Mouse (Mus musculus): ENCODE results near the gene Ctnnbip1. TPM values are rescaled to one million over a fixed set of nuclear protein-coding genes. Genes with fewer than 3 reads are reported as not detected.

Ctnnbip1 gene
- polyA plus RNA-seq, 1 experiment: 14.4 TPM

DNA sequence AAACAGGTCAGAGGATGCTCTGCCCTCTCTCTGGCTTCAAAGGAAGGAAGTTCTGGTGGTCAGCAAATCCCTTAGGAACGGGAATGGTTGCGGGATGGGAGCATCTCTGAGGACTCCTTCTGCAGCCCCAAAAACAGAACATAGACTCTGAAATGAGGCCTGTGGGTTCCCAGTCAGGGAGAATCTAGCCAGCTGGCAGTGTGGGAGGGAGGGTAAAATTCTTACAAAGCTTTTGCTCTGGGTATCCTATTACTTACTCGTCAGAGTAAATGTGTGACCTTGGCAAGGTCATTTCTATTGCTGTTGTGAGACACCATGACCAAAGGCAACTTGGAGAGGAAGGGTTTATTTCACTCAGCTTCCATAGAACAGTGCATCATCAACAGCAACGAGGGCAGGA, 43.4 kb downstream of the Ctnnbip1 start:
- H3K36me3 ChIP-seq (ENCODE audit: control insufficient read depth, insufficient read depth, low read length, poor library complexity, severe bottlenecking): no peaks in the 10 kb centered on the region
- TF ChIP-seq CTCF (IDR thresholded peaks at IDR 0.05; ENCODE audit: low read depth, low read length) (no peak), POLR2A (IDR thresholded peaks at IDR 0.05; ENCODE audit: insufficient read depth, low read length) (no peak), EP300 (IDR thresholded peaks at IDR 0.05; ENCODE audit: insufficient read depth, low read depth, low read length) (no peak)
- H3K27me3 ChIP-seq (ENCODE audit: control insufficient read depth, insufficient read depth, low read length, poor library complexity, severe bottlenecking): no peaks in the 10 kb centered on the region
- H3K4me1 ChIP-seq (ENCODE audit: control insufficient read depth, insufficient read depth, low read length): peaks cover 2% of the 10 kb centered on the region
- H3K9me3 ChIP-seq (replicated peaks; ENCODE audit: control insufficient read depth, insufficient read depth, low read length, poor library complexity, severe bottlenecking): no peaks in the 10 kb centered on the region
- H3K4me3 ChIP-seq (ENCODE audit: low read depth, low read length): no peak overlapping the region
- H3K27ac ChIP-seq (ENCODE audit: insufficient read depth, low read length): no peak overlapping the region
- no peak overlapping the region for H3K9ac ChIP-seq (ENCODE audit: low read depth, poor library complexity, severe bottlenecking)

DNA sequence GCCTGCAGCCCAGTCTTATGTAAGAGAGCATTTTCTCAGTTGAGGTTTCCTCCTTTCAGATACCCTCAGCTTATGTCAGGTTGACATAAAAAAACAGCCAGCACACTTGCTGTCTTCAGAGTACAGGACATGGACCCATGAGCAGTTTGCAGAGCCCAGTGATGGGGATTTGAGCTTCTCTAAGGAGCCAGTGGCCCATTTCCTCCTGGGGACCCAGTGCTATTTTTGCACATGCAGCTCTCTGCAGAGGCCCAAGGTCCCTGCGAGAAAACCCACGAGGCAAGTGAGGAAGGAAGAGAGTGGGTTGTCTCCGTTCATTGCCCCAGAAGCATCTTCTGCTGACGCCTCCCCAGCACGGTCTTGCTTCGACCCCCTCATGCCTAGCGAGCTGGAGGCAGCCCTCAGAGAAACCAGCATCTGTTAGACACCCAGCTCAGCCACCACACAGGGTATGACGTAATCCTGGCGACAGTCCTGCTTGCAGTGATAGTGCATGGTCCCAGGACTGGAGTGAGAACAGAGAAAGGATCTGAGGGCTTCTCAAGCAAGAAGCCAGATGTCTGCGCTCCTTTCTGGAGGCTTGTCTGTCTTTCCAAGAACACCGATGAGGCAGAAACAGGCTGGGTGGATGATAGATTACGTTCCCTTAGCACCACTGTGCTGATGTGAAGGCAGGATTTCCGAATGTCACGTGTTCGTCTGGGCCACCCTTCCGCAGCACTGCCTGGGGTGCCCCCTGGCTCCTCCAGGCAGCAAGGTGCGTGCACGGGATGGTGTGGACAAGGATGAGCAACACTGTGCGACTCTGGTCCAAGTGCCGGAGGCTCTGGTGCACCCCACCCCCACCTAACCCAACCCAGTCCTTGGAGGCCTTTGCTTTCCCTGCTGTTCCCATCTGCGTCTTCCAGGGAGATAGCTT, 44.2 kb downstream of the Ctnnbip1 start:
- H3K36me3 ChIP-seq (ENCODE audit: control insufficient read depth, insufficient read depth, low read length, poor library complexity, severe bottlenecking): no peaks in the 10 kb centered on the region
- H3K27ac ChIP-seq (ENCODE audit: insufficient read depth, low read length): no peak overlapping the region
- peaks cover 2% of the 10 kb centered on the region for H3K4me1 ChIP-seq (ENCODE audit: control insufficient read depth, insufficient read depth, low read length)
- H3K9me3 ChIP-seq (replicated peaks; ENCODE audit: control insufficient read depth, insufficient read depth, low read length, poor library complexity, severe bottlenecking): no peaks in the 10 kb centered on the region
- H3K4me3 ChIP-seq (ENCODE audit: low read depth, low read length): no peak overlapping the region
- no peak for TF ChIP-seq POLR2A (IDR thresholded peaks at IDR 0.05; ENCODE audit: insufficient read depth, low read length)
- TF ChIP-seq EP300 (IDR thresholded peaks at IDR 0.05; ENCODE audit: insufficient read depth, low read depth, low read length): 0 out of 2 replicates have a peak, but pooled peaks have one; percentile 33
- H3K9ac ChIP-seq (ENCODE audit: low read depth, poor library complexity, severe bottlenecking): no peak overlapping the region
- no peaks in the 10 kb centered on the region for H3K27me3 ChIP-seq (ENCODE audit: control insufficient read depth, insufficient read depth, low read length, poor library complexity, severe bottlenecking)

DNA sequence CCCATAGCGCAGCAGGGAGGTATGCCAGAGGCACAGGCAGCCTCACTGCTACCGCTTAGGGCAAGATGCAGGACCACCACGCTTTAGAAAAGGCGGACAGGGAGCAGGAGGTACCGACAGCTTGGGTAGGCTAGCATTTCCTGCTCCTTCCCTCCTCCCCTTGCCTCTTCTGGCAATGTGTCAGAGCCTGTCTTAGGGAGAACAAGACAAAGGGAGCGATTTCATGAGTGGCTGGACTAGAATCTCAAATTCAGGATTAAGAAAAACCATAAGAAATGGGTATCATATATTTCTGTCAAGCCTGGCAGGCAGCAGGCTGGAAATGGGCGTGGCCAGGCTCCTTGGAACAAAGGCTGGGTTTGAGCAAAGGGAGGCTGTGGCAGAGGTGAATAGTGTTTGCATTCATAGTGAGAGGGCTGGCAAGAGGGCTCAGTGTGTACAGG, 44.9 kb downstream of the Ctnnbip1 start:
- TF ChIP-seq CTCF (IDR thresholded peaks at IDR 0.05; ENCODE audit: low read depth, low read length) (no peak), POLR2A (IDR thresholded peaks at IDR 0.05; ENCODE audit: insufficient read depth, low read length) (no peak), EP300 (IDR thresholded peaks at IDR 0.05; ENCODE audit: insufficient read depth, low read depth, low read length) (no peak)
- H3K4me1 ChIP-seq (ENCODE audit: control insufficient read depth, insufficient read depth, low read length): peaks cover 6% of the 10 kb centered on the region
- no peak overlapping the region for H3K4me3 ChIP-seq (ENCODE audit: low read depth, low read length)
- no peaks in the 10 kb centered on the region for H3K9me3 ChIP-seq (replicated peaks; ENCODE audit: control insufficient read depth, insufficient read depth, low read length, poor library complexity, severe bottlenecking)
- H3K9ac ChIP-seq (ENCODE audit: low read depth, poor library complexity, severe bottlenecking): no peak overlapping the region
- H3K36me3 ChIP-seq (ENCODE audit: control insufficient read depth, insufficient read depth, low read length, poor library complexity, severe bottlenecking): no peaks in the 10 kb centered on the region
- H3K27ac ChIP-seq (ENCODE audit: insufficient read depth, low read length): no peak overlapping the region
- no peaks in the 10 kb centered on the region for H3K27me3 ChIP-seq (ENCODE audit: control insufficient read depth, insufficient read depth, low read length, poor library complexity, severe bottlenecking)

DNA sequence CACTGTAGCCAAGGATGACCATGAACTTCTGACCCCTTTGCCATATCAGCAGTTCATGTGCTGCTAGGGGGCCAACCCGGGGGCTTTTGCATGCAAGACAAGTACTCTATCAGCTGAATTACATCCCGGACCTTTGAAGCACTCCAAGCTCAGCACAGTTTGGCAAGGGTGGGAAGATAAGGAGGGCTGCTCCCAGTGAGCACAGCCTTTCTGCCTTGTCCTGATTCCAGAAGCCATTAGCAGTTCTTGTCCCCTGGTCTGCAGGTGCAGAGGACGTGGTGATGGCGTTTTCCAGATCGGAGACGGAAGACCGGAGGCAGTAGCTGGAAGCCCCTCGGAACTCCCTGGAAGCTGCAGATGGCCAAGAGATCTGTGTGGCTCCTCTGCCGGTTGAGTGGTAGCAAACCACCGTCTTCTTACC, 45.9 kb downstream of the Ctnnbip1 start:
- Histone ChIP-seq H3K27me3 (ENCODE audit: control insufficient read depth, insufficient read depth, low read length, poor library complexity, severe bottlenecking) (no peaks in the 10 kb centered on the region), H3K36me3 (ENCODE audit: control insufficient read depth, insufficient read depth, low read length, poor library complexity, severe bottlenecking) (no peaks in the 10 kb centered on the region), H3K27ac (ENCODE audit: insufficient read depth, low read length) (no peak overlapping the region), H3K4me3 (ENCODE audit: low read depth, low read length) (no peak overlapping the region), H3K9me3 (replicated peaks; ENCODE audit: control insufficient read depth, insufficient read depth, low read length, poor library complexity, severe bottlenecking) (no peaks in the 10 kb centered on the region), H3K4me1 (ENCODE audit: control insufficient read depth, insufficient read depth, low read length) (peaks cover 9% of the 10 kb centered on the region), H3K9ac (ENCODE audit: low read depth, poor library complexity, severe bottlenecking) (no peak overlapping the region)
- TF ChIP-seq POLR2A (IDR thresholded peaks at IDR 0.05; ENCODE audit: insufficient read depth, low read length): no peak
- TF ChIP-seq EP300 (IDR thresholded peaks at IDR 0.05; ENCODE audit: insufficient read depth, low read depth, low read length): no peak
- TF ChIP-seq CTCF (IDR thresholded peaks at IDR 0.05; ENCODE audit: low read depth, low read length): no peak

DNA sequence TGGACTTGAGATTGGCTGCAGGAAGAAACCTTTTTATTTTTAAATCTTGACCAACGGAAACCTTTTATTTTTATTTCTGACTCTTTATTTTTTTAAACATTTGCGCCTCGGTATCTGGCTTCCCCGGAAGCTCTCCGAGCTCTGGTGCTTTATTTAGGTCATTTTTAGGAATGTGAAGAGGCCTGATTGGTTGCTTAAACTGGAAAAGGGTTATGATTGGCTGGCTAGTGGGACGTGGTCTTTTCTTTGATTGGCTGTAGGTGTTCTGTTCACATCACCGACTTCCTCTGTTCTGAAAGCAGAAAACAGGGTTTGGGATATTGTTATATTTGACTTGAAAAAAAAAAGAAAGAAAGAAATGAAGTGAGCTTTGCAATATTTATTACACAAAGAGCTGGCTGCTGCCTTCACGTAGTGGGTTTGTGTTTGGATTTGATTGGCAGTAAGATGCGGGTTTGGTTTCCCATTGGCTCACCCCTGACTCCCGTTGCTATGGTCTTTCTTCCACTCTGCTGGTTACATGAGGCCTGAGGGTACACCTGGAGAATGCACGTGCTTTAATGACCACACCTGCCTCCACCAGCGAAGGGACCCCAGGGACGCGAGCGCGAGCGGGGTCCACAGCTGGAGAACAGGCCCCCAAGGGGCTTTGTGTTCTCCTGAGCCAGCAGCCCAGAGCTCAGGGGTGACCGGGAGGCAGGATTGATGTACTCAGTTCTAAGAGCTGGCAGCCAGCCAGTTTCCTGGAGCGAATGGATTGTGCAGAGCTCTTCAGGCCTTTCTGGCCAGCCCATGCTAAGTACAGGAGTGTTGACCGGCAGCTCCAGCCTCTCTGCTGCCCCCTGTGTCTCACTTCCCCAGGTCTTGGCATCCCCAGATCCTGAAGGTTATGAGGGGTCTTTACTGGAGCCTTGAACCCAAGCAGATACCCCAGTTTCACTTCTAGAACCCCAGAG, 46.7 kb downstream of the Ctnnbip1 start:
- TF ChIP-seq EP300 (IDR thresholded peaks at IDR 0.05; ENCODE audit: insufficient read depth, low read depth, low read length) (no peak), POLR2A (IDR thresholded peaks at IDR 0.05; ENCODE audit: insufficient read depth, low read length) (no peak), CTCF (IDR thresholded peaks at IDR 0.05; ENCODE audit: low read depth, low read length) (peak; percentile 39)
- Histone ChIP-seq H3K4me1 (ENCODE audit: control insufficient read depth, insufficient read depth, low read length) (peaks cover 9% of the 10 kb centered on the region), H3K27me3 (ENCODE audit: control insufficient read depth, insufficient read depth, low read length, poor library complexity, severe bottlenecking) (no peaks in the 10 kb centered on the region), H3K36me3 (ENCODE audit: control insufficient read depth, insufficient read depth, low read length, poor library complexity, severe bottlenecking) (no peaks in the 10 kb centered on the region), H3K27ac (ENCODE audit: insufficient read depth, low read length) (no peak overlapping the region), H3K4me3 (ENCODE audit: low read depth, low read length) (no peak overlapping the region), H3K9me3 (replicated peaks; ENCODE audit: control insufficient read depth, insufficient read depth, low read length, poor library complexity, severe bottlenecking) (no peaks in the 10 kb centered on the region), H3K9ac (ENCODE audit: low read depth, poor library complexity, severe bottlenecking) (no peak overlapping the region)
